Mouse (Mus musculus): Measurements from ENCODE around the gene Dynlt1f. TPM values are rescaled to one million over a fixed set of nuclear protein-coding genes. Genes with fewer than 3 reads are reported as not detected.
"Not testable (repeated sequence)": the region's sequence is repeated elsewhere in the genome, so short reads cannot be mapped to it uniquely, and the experiment has no call there.

The Dynlt1f gene
- polyA plus RNA-seq, 1 experiment from 2014 or later, result 224 TPM

DNA sequence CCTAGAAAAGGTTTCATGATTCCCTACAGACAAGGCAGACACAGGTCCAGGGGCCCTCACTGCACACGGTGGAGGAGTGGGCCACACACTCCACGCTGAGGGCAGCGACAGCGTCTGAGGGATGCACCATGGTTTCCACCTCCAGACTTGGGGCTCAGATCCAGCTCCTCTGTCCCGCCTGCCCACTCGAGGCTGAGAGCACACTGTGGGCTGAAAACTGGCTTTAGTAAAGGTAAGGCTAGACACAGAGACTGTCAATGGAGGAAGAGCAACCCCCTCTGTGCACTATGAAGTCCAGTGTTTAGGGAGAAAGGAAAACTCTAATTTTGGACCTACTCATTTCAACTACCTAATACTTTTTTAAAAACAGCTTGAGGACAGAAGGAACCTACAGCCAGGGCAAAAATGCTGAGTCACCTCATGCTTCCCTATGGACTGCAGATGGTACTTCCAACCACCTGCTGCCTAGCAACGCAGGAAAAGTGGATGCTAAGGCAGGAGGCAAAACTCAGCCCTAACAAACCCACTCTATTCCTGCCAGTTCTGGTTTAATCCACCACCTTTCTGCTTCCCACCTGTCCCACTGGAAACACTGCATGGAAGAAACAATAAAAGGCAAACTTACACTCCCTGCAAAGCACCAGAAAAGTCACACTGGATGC is 4.7 kb downstream of the Dynlt1f start:
- H3K4me2 ChIP-seq (ENCODE audit: low read length); ATAC-seq; H3K9ac ChIP-seq (ENCODE audit: low read depth, low read length); H3K36me3 ChIP-seq (ENCODE audit: control insufficient read depth, insufficient read depth, low read length); H3K4me1 ChIP-seq (ENCODE audit: control insufficient read depth, insufficient read depth, low read length); H3K9me3 ChIP-seq (replicated peaks; ENCODE audit: control insufficient read depth, low read length, poor library complexity, severe bottlenecking); H3K4me3 ChIP-seq (ENCODE audit: low read depth, low read length); H3K27ac ChIP-seq (ENCODE audit: low read length); H3K27me3 ChIP-seq (ENCODE audit: control insufficient read depth, insufficient read depth, low read depth, low read length): not testable (repeated sequence)
- WGBS, result 87% methylated on average over 6 of the region's 7 CpGs

DNA sequence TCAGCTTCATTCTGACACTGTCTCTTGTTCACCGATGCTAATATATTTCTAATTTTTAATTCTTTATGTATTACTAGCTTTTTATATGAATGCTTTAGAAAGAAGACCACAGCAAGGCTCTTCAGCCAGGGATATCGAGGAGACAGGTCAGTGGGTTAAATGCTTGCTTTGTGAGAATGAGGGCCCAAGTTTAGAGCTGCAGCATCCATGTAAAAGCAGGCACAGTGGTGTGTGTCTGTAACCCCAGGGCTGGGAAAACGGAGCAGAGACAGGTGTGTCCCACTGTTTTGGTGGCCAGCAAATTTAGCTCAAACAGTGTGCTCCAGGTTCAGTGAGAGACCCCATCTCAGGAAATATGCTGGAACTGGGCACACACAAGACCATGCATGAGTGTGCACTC is 8.2 kb downstream of the Dynlt1f start:
- H3K4me2 ChIP-seq (ENCODE audit: low read length); H3K9me3 ChIP-seq (replicated peaks; ENCODE audit: control insufficient read depth, low read length, poor library complexity, severe bottlenecking); H3K27me3 ChIP-seq (ENCODE audit: control insufficient read depth, insufficient read depth, low read depth, low read length); H3K4me3 ChIP-seq (ENCODE audit: low read depth, low read length); H3K27ac ChIP-seq (ENCODE audit: low read length); H3K36me3 ChIP-seq (ENCODE audit: control insufficient read depth, insufficient read depth, low read length); ATAC-seq; H3K4me1 ChIP-seq (ENCODE audit: control insufficient read depth, insufficient read depth, low read length); H3K9ac ChIP-seq (ENCODE audit: low read depth, low read length): not testable (repeated sequence)
- 98% methylated on average over 3 of the region's 3 CpGs for WGBS

DNA sequence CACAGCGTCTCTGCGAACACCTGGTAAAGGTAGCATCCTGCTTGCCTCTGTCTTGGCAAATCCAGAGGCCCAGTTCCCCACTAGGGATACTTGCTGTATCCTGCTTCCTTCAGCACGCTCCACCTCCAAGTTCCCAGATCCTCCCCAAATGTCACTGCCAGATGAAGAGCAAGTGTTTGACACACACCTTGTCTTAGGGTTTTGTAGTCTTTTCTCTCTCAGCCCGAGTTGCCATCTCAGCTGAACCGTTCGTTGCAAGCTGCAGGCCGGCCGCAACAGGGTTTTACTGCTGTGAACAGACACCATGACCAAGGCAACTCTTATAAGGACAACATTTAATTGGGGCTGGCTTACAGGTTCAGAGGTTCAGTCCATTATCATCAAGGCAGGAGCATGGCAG is 8.9 kb downstream of the Dynlt1f start:
- ATAC-seq; H3K4me1 ChIP-seq (ENCODE audit: control insufficient read depth, insufficient read depth, low read length): not testable (repeated sequence)
- WGBS, result 98% methylated on average over 8 of the region's 8 CpGs

DNA sequence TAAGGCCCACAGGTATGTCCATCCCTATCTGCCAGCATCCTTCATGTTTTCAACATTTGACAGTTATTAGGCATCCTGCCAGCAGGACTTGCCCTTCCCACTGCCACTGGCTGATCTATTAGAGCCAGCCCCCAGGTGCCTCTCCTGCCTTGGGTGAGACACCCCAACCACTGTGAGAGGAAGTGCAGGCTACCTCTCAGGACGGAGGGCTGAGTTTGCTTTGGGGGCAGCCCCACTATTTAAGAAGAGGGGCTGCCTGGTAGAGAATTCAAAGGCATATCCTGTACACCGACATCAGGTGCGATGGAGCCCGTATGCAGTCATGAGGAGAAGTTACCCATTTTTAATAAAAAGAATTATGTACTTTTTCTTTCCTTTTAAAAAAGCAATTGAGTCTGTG is 10.0 kb downstream of the Dynlt1f start:
- ATAC-seq; H3K27me3 ChIP-seq (ENCODE audit: control insufficient read depth, insufficient read depth, low read depth, low read length); H3K9me3 ChIP-seq (replicated peaks; ENCODE audit: control insufficient read depth, low read length, poor library complexity, severe bottlenecking); H3K9ac ChIP-seq (ENCODE audit: low read depth, low read length); H3K4me1 ChIP-seq (ENCODE audit: control insufficient read depth, insufficient read depth, low read length); H3K36me3 ChIP-seq (ENCODE audit: control insufficient read depth, insufficient read depth, low read length); H3K27ac ChIP-seq (ENCODE audit: low read length); H3K4me2 ChIP-seq (ENCODE audit: low read length); H3K4me3 ChIP-seq (ENCODE audit: low read depth, low read length): not testable (repeated sequence)
- WGBS, result 86% methylated on average over 2 of the region's 4 CpGs

More for the DNA sequence above, 8.9 kb downstream of the Dynlt1f start:
- not testable (repeated sequence) for H3K36me3 ChIP-seq (ENCODE audit: control insufficient read depth, insufficient read depth, low read length); H3K4me2 ChIP-seq (ENCODE audit: low read length); H3K27ac ChIP-seq (ENCODE audit: low read length); H3K9ac ChIP-seq (ENCODE audit: low read depth, low read length); H3K27me3 ChIP-seq (ENCODE audit: control insufficient read depth, insufficient read depth, low read depth, low read length); H3K4me3 ChIP-seq (ENCODE audit: low read depth, low read length); H3K9me3 ChIP-seq (replicated peaks; ENCODE audit: control insufficient read depth, low read length, poor library complexity, severe bottlenecking)

DNA sequence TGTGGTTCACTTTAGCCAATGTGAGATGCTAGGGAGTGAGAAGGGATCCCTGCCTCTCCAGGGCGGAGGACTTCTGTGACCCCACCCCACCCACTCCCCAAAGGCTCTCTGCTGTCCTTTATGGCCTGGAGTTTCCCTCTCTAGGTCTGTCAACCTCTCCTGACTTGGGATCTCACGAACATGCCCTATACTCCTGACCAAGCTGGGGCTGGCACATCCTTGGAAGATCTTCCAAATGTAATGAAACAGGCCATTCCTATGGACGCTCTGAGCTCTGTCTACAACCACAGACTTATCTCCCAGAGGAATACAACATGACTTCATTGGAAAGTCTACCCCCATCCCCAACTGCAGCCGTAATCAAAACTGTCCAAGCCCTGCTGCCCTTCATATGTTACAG is 11.0 kb downstream of the Dynlt1f start:
- WGBS, result 84% methylated on average over 4 of the region's 4 CpGs

GRCm38 (mm10) chr17:6644210-6644609 is 11.5 kb downstream of the Dynlt1f start:
- not testable (repeated sequence) for H3K27ac ChIP-seq (ENCODE audit: low read length); H3K4me2 ChIP-seq (ENCODE audit: low read length)
- 92% methylated on average over 3 of the region's 9 CpGs for WGBS

More for the DNA sequence above, 11.0 kb downstream of the Dynlt1f start:
- not testable (repeated sequence) for H3K36me3 ChIP-seq (ENCODE audit: control insufficient read depth, insufficient read depth, low read length); H3K4me2 ChIP-seq (ENCODE audit: low read length); H3K27me3 ChIP-seq (ENCODE audit: control insufficient read depth, insufficient read depth, low read depth, low read length); ATAC-seq; H3K9me3 ChIP-seq (replicated peaks; ENCODE audit: control insufficient read depth, low read length, poor library complexity, severe bottlenecking); H3K4me1 ChIP-seq (ENCODE audit: control insufficient read depth, insufficient read depth, low read length); H3K27ac ChIP-seq (ENCODE audit: low read length); H3K9ac ChIP-seq (ENCODE audit: low read depth, low read length); H3K4me3 ChIP-seq (ENCODE audit: low read depth, low read length)

DNA sequence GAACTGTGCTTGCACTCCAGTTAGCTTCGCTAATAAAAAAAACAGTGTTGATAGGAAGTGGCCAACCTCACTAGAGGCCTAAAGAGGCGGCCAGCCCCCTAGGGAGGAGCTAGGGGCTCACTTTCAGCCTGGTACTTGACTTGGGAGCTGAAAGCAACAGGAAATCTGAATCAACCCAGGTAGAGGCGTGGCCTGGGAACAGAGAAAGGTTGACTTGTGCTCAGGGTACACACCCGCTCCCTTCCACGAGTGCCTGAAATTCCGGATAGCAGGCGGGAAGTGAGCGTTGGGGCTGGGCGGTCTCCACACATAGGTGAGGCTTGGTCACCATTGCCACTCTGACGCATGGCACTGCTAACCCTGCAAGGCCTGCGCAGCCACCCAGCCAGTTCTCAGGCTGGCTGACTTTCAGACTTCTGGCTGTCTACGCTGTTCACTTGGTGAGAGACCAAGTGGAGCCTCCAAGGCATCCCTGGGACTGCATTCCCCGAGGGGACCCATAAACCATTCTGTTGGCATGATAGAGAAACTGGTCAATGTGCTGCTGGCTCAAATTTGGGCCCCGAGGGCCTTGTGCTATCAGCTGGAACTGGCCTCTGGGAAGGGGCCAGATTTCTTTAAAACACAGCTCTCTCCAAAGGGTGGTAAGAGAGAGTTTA is 14.8 kb downstream of the Dynlt1f start:
- not testable (repeated sequence) for H3K4me3 ChIP-seq (ENCODE audit: low read depth, low read length)
- 85% methylated on average over 14 of the region's 14 CpGs for WGBS

More at GRCm38 (mm10) chr17:6644210-6644609, 11.5 kb downstream of the Dynlt1f start:
- H3K27me3 ChIP-seq (ENCODE audit: control insufficient read depth, insufficient read depth, low read depth, low read length); ATAC-seq; H3K9me3 ChIP-seq (replicated peaks; ENCODE audit: control insufficient read depth, low read length, poor library complexity, severe bottlenecking); H3K36me3 ChIP-seq (ENCODE audit: control insufficient read depth, insufficient read depth, low read length); H3K9ac ChIP-seq (ENCODE audit: low read depth, low read length); H3K4me3 ChIP-seq (ENCODE audit: low read depth, low read length); H3K4me1 ChIP-seq (ENCODE audit: control insufficient read depth, insufficient read depth, low read length): not testable (repeated sequence)

GRCm38 (mm10) chr17:6640044-6640637 is 15.6 kb downstream of the Dynlt1f start:
- not testable (repeated sequence) for H3K36me3 ChIP-seq (ENCODE audit: control insufficient read depth, insufficient read depth, low read length); H3K9me3 ChIP-seq (replicated peaks; ENCODE audit: control insufficient read depth, low read length, poor library complexity, severe bottlenecking); H3K4me2 ChIP-seq (ENCODE audit: low read length); ATAC-seq; H3K9ac ChIP-seq (ENCODE audit: low read depth, low read length); H3K27me3 ChIP-seq (ENCODE audit: control insufficient read depth, insufficient read depth, low read depth, low read length); H3K4me1 ChIP-seq (ENCODE audit: control insufficient read depth, insufficient read depth, low read length); H3K27ac ChIP-seq (ENCODE audit: low read length); H3K4me3 ChIP-seq (ENCODE audit: low read depth, low read length)
- 83% methylated on average over 10 of the region's 10 CpGs for WGBS

More for the DNA sequence above, 14.8 kb downstream of the Dynlt1f start:
- H3K9me3 ChIP-seq (replicated peaks; ENCODE audit: control insufficient read depth, low read length, poor library complexity, severe bottlenecking); ATAC-seq; H3K27me3 ChIP-seq (ENCODE audit: control insufficient read depth, insufficient read depth, low read depth, low read length); H3K4me1 ChIP-seq (ENCODE audit: control insufficient read depth, insufficient read depth, low read length); H3K36me3 ChIP-seq (ENCODE audit: control insufficient read depth, insufficient read depth, low read length); H3K9ac ChIP-seq (ENCODE audit: low read depth, low read length); H3K4me2 ChIP-seq (ENCODE audit: low read length); H3K27ac ChIP-seq (ENCODE audit: low read length): not testable (repeated sequence)

GRCm38 (mm10) chr17:6639486-6639885 is 16.2 kb downstream of the Dynlt1f start:
- H3K4me2 ChIP-seq (ENCODE audit: low read length); H3K9ac ChIP-seq (ENCODE audit: low read depth, low read length); H3K27ac ChIP-seq (ENCODE audit: low read length); H3K36me3 ChIP-seq (ENCODE audit: control insufficient read depth, insufficient read depth, low read length); H3K4me3 ChIP-seq (ENCODE audit: low read depth, low read length); H3K4me1 ChIP-seq (ENCODE audit: control insufficient read depth, insufficient read depth, low read length); ATAC-seq; H3K27me3 ChIP-seq (ENCODE audit: control insufficient read depth, insufficient read depth, low read depth, low read length); H3K9me3 ChIP-seq (replicated peaks; ENCODE audit: control insufficient read depth, low read length, poor library complexity, severe bottlenecking): not testable (repeated sequence)
- WGBS, result 95% methylated on average over 16 of the region's 21 CpGs

Data from midbrain, embryonic 16.5 days (tissue).